Mouse (Mus musculus) midbrain, embryonic 11.5 days (tissue): Measurements from ENCODE around the gene Stard9. TPM values are rescaled to one million over a fixed set of nuclear protein-coding genes. Genes with fewer than 3 reads are reported as not detected.

Experiments
- ATAC-seq: fragments of 200-750 bp; cut with Nextera tagmentation; 2 replicates; pipeline ENCODE4 v1.8.0; 2017; ENCODE audit warnings: moderate TSS enrichment, moderate library complexity; ENCODE audit not compliant: low FRiP score
- DNase-seq: peaks from one replicate; pipeline ENCODE4 v3.0.0; 2015; ENCODE audit warnings: low spot score; ENCODE audit errors: missing footprints
- H3K27ac ChIP-seq: fragments of 300-500 bp; sonication (generic); 2 replicates; pipeline ENCODE4 v1.5.1; 2014; ENCODE audit warnings: low read depth, low read length
- H3K27me3 ChIP-seq: fragments of 300-500 bp; sonication (generic); 2 replicates; pipeline ENCODE4 v1.6.1; 2014; ENCODE audit warnings: mild to moderate bottlenecking, low read length, moderate library complexity, mixed read lengths; ENCODE audit not compliant: control insufficient read depth, insufficient read depth
- H3K36me3 ChIP-seq: fragments of 300-500 bp; sonication (generic); 2 replicates; pipeline ENCODE4 v1.6.1; 2014; ENCODE audit warnings: mild to moderate bottlenecking, low read length, moderate library complexity, mixed read lengths; ENCODE audit not compliant: control insufficient read depth, insufficient read depth
- H3K4me1 ChIP-seq: fragments of 300-500 bp; sonication (generic); 2 replicates; pipeline ENCODE4 v1.6.1; 2014; ENCODE audit warnings: low read length; ENCODE audit not compliant: control insufficient read depth, insufficient read depth
- H3K4me2 ChIP-seq: fragments of 300-500 bp; sonication (generic); 2 replicates; pipeline ENCODE4 v1.6.1; 2014; ENCODE audit warnings: mild to moderate bottlenecking, moderate library complexity
- H3K4me3 ChIP-seq: fragments of 300-500 bp; sonication (generic); 2 replicates; pipeline ENCODE4 v1.5.1; 2014; ENCODE audit warnings: low read depth, low read length
- H3K9ac ChIP-seq: fragments of 300-500 bp; sonication (generic); 2 replicates; pipeline ENCODE4 v1.6.1; 2014; ENCODE audit warnings: low read length
- H3K9me3 ChIP-seq: fragments of 300-500 bp; sonication (generic); 2 replicates; pipeline ENCODE4 v1.6.1; 2016; ENCODE audit warnings: low read length; ENCODE audit not compliant: control insufficient read depth
- WGBS: fragments of 180-500 bp; shearing (Covaris S2); extraction: QIAGEN DNeasy Blood & Tissue Kit; methylation state at CpG from one replicate; pipeline ENCODE4 v1.1.7; 2014; 5-methylcytosine and 5-hydroxymethylcytosine counted together
- polyA plus RNA-seq: library from polyadenylated mRNA; unstranded; fragments of >200 nt; fragmentation: Nextera tagmentation; extraction: Ambion mirVana; gene quantifications from 2 replicates; pipeline ENCODE4 v1.2.1, GENCODE M21; 2014

Gene Stard9
- polyA plus RNA-seq, 1 experiment from 2014 or later, result 3.2 TPM

- no peak overlapping the region for H3K9ac ChIP-seq
- no peaks in the 10 kb centered on the region for H3K9me3 ChIP-seq
- no peak for DNase-seq
- no peaks in the 10 kb centered on the region for H3K4me1 ChIP-seq
- no peak for ATAC-seq
- no peak overlapping the region for H3K4me2 ChIP-seq
- 86% methylated on average over 3 of the region's 3 CpGs for WGBS
- H3K27me3 ChIP-seq, result no peaks in the 10 kb centered on the region
- no peak overlapping the region for H3K27ac ChIP-seq
- H3K4me3 ChIP-seq, result no peak overlapping the region
- peaks cover 3% of the 10 kb centered on the region; the same call in 1 of the 2 replicates for H3K36me3 ChIP-seq
Measured at GRCm38 (mm10) chr2:120710154-120710553, 81.2 kb downstream of the Stard9 start.

- Histone ChIP-seq H3K4me2 (no peak overlapping the region), H3K27me3 (no peaks in the 10 kb centered on the region), H3K4me3 (no peak overlapping the region), H3K9me3 (no peaks in the 10 kb centered on the region), H3K27ac (no peak overlapping the region), H3K4me1 (no peaks in the 10 kb centered on the region), H3K36me3 (peaks cover 3% of the 10 kb centered on the region; the same call in 1 of the 2 replicates), H3K9ac (no peak overlapping the region)
- ATAC-seq (no peak), DNase-seq (peak; percentile 69)
- 86% methylated on average over 3 of the region's 3 CpGs for WGBS
Measured at GRCm38 (mm10) chr2:120710948-120711347, 82.0 kb downstream of the Stard9 start.

- H3K27ac ChIP-seq, result no peak overlapping the region
- no peak overlapping the region for H3K4me3 ChIP-seq
- no peaks in the 10 kb centered on the region for H3K27me3 ChIP-seq
- DNase-seq (peak; percentile 69), ATAC-seq (no peak)
- no peaks in the 10 kb centered on the region for H3K9me3 ChIP-seq
- WGBS, result 94% methylated on average over 3 of the region's 3 CpGs
- no peak overlapping the region for H3K4me2 ChIP-seq
- H3K9ac ChIP-seq, result no peak overlapping the region
- peaks cover 14% of the 10 kb centered on the region for H3K36me3 ChIP-seq
- H3K4me1 ChIP-seq, result no peaks in the 10 kb centered on the region
Measured at GRCm38 (mm10) chr2:120713441-120713840, 84.5 kb downstream of the Stard9 start.

- ATAC-seq, result no peak
- Histone ChIP-seq H3K4me1 (no peaks in the 10 kb centered on the region), H3K27me3 (no peaks in the 10 kb centered on the region), H3K4me3 (no peak overlapping the region), H3K27ac (no peak overlapping the region), H3K9me3 (no peaks in the 10 kb centered on the region), H3K4me2 (no peak overlapping the region), H3K36me3 (peaks cover 35% of the 10 kb centered on the region), H3K9ac (no peak overlapping the region)
- 95% methylated on average over 8 of the region's 8 CpGs for WGBS
- peak; percentile 77 for DNase-seq
Measured at GRCm38 (mm10) chr2:120718496-120718895, 89.6 kb downstream of the Stard9 start.

- Histone ChIP-seq H3K36me3 (peaks cover 48% of the 10 kb centered on the region), H3K9me3 (no peaks in the 10 kb centered on the region), H3K4me1 (no peaks in the 10 kb centered on the region), H3K27me3 (no peaks in the 10 kb centered on the region), H3K4me3 (no peak overlapping the region), H3K4me2 (no peak overlapping the region), H3K9ac (no peak overlapping the region), H3K27ac (no peak overlapping the region)
- DNase-seq (peak; percentile 12), ATAC-seq (no peak)
- 97% methylated on average over 6 of the region's 6 CpGs for WGBS
Measured at GRCm38 (mm10) chr2:120720821-120721220, 91.9 kb downstream of the Stard9 start.

- DNase-seq, result peak; percentile 62
- no peak for ATAC-seq
- H3K36me3 ChIP-seq, result peaks cover 50% of the 10 kb centered on the region
- H3K4me3 ChIP-seq, result no peak overlapping the region
- WGBS, result 93% methylated on average over 2 of the region's 2 CpGs
- no peaks in the 10 kb centered on the region for H3K4me1 ChIP-seq
- no peak overlapping the region for H3K27ac ChIP-seq
- no peaks in the 10 kb centered on the region for H3K27me3 ChIP-seq
- no peak overlapping the region for H3K4me2 ChIP-seq
- no peak overlapping the region for H3K9ac ChIP-seq
- H3K9me3 ChIP-seq, result no peaks in the 10 kb centered on the region
Measured at GRCm38 (mm10) chr2:120721911-120722310, 93.0 kb downstream of the Stard9 start.

GRCm38 (mm10) chr2:120722491-120722890 lies 93.6 kb downstream of the Stard9 start:
- DNase-seq (no peak), ATAC-seq (no peak)
- Histone ChIP-seq H3K9me3 (no peaks in the 10 kb centered on the region), H3K27me3 (no peaks in the 10 kb centered on the region), H3K27ac (no peak overlapping the region), H3K36me3 (peaks cover 53% of the 10 kb centered on the region), H3K4me2 (no peak overlapping the region), H3K4me1 (no peaks in the 10 kb centered on the region), H3K4me3 (no peak overlapping the region), H3K9ac (no peak overlapping the region)
- 89% methylated on average over 8 of the region's 8 CpGs for WGBS

GRCm38 (mm10) chr2:120723621-120724020 lies 94.7 kb downstream of the Stard9 start:
- 71% methylated on average over 4 of the region's 4 CpGs for WGBS
- DNase-seq, result no peak

GRCm38 (mm10) chr2:120724176-120724575 lies 95.3 kb downstream of the Stard9 start:
- H3K4me3 ChIP-seq, result no peak overlapping the region
- peaks cover 8% of the 10 kb centered on the region for H3K4me1 ChIP-seq
- H3K9ac ChIP-seq, result no peak overlapping the region
- ATAC-seq, result no peak
- no peaks in the 10 kb centered on the region for H3K27me3 ChIP-seq
- WGBS, result 92% methylated on average over 6 of the region's 6 CpGs
- H3K27ac ChIP-seq, result no peak overlapping the region
- no peak overlapping the region for H3K4me2 ChIP-seq
- H3K36me3 ChIP-seq, result peaks cover 56% of the 10 kb centered on the region
- DNase-seq, result no peak
- no peaks in the 10 kb centered on the region for H3K9me3 ChIP-seq

More at GRCm38 (mm10) chr2:120723621-120724020, 94.7 kb downstream of the Stard9 start:
- Histone ChIP-seq H3K4me1 (peaks cover 2% of the 10 kb centered on the region), H3K4me3 (no peak overlapping the region), H3K9ac (no peak overlapping the region), H3K9me3 (no peaks in the 10 kb centered on the region), H3K27me3 (no peaks in the 10 kb centered on the region), H3K4me2 (no peak overlapping the region), H3K36me3 (peaks cover 56% of the 10 kb centered on the region), H3K27ac (no peak overlapping the region)
- no peak for ATAC-seq
